Mouse (Mus musculus) small intestine, adult 2 months (tissue): ENCODE measurements around the gene Dnah7c.

Experiments
- CTCF ChIP-seq: fragments of 200-500 bp; IDR thresholded peaks from 2 replicates; pipeline ENCODE4 v1.5.1; 2012; ENCODE audit warnings: low read depth, mild to moderate bottlenecking, control low read depth, inconsistent platforms, low read length, moderate library complexity, mixed read lengths; ENCODE audit not compliant: insufficient replicate concordance, insufficient read length; ENCODE audit errors: extremely low read depth
- POLR2A ChIP-seq: fragments of 200-500 bp; IDR thresholded peaks from 2 replicates; pipeline ENCODE4 v1.6.1; 2012; ENCODE audit warnings: low read depth, mild to moderate bottlenecking, control low read depth, inconsistent platforms, low read length, moderate library complexity

- no peak for TF ChIP-seq CTCF
- TF ChIP-seq POLR2A, result no peak
Observed at GRCm38 (mm10) chr1:46805074-46805473, 379.7 kb downstream of the Dnah7c start.
